Mouse (Mus musculus) lung, adult 2 months (tissue): Measurements from ENCODE around the gene Frs3. TPM values are rescaled to one million over a fixed set of nuclear protein-coding genes. Genes with fewer than 3 reads are reported as not detected.
A peak's percentile ranks its signal among the peaks of the same experiment; 100 is the strongest.

Experiments
- DNase-seq: peaks from one replicate; pipeline ENCODE4 v3.0.0; 2022
- H3K4me1 ChIP-seq: fragments of 200-500 bp; 2 replicates; pipeline ENCODE4 v1.6.1; 2011; ENCODE audit warnings: low read length; ENCODE audit not compliant: control insufficient read depth, insufficient read depth
- H3K4me3 ChIP-seq: fragments of 200-500 bp; replicated peaks from 2 replicates; pipeline ENCODE3; 2011; ENCODE audit warnings: low read depth, mild to moderate bottlenecking, control low read depth, low read length; ENCODE audit errors: extremely low read depth
- CTCF ChIP-seq: fragments of 200-500 bp; IDR thresholded peaks from 2 replicates; pipeline ENCODE4 v1.5.1; 2011; ENCODE audit warnings: mild to moderate bottlenecking, low read length, control low read depth; ENCODE audit not compliant: insufficient read depth
- POLR2A ChIP-seq: fragments of 200-500 bp; IDR thresholded peaks from 2 replicates; pipeline ENCODE4 v1.6.1; 2011; ENCODE audit warnings: low read depth, mild to moderate bottlenecking, control low read depth, low read length, borderline replicate concordance; ENCODE audit errors: extremely low read depth
- WGBS: fragments of 180-500 bp; shearing (Covaris S2); methylation state at CpG from one replicate; pipeline ENCODE4 v1.1.7; 2018; 5-methylcytosine and 5-hydroxymethylcytosine counted together
- polyA plus RNA-seq: library from polyadenylated mRNA; depleted of rRNA; stranded (reverse); fragments of >200 nt; gene quantifications from 2 replicates; pipeline ENCODE4 v1.2.3, GENCODE M21; 2012

Frs3 gene
- polyA plus RNA-seq, 1 experiment = 17.2 TPM

DNA sequence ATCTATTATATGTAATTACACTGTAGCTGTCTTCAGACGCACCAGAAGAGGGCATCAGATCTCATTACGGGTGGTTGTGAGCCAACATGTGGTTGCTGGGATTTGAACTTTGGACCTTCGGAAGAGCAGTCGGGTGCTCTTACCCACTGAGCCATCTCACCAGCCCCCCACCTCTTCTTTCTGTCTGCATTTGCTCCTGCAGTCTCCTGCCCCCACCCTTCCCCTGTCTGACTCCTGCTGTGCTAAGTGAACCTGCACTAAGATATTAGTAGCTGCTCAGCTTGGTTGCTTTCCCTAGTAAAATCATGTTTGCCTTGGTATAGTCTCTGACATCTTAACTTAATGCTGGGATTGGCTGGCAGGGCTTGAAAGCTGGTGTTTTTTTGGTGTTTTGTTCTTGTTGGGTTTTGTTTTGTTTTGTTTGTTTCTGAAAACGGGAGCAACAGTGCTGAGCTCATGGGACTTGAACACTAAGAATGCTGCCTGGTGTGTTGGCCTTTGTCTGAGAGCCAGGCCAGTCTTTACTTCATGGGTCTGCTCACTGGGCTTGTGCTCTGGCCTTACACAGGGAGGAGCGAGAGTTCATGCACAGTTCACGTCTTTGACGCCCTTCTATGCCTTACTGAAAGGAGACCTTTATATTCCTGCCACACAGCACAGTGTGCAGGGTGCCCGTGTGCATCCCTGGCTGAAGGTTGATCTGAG is 25.7 kb upstream of the Frs3 start:
- H3K4me3 ChIP-seq = no peak overlapping the region
- peaks cover 3% of the 10 kb centered on the region for H3K4me1 ChIP-seq
- TF ChIP-seq CTCF (no peak), POLR2A (no peak)
- DNase-seq = no peak
- 70% methylated on average over 9 of the region's 9 CpGs for WGBS

DNA sequence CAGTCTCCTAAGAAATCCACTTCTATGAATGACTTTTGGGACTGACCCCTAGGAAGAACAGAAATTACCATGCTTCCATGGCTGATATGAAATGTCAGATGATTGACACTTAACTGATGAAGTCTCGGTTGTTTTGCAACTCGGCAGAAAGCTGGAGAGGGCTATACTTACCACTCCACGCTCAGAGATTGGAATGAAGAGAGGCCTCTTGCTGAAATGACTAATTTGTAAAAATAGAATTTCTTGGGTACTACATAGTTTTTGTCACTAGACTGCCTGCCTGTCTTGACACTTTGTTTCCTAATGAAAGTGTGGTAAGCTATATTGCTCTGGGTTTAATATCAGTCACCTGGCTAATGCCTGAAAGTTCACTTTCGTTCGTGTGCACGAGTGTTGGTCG is 24.4 kb upstream of the Frs3 start:
- TF ChIP-seq CTCF = no peak
- no peak for TF ChIP-seq POLR2A
- 70% methylated on average over 7 of the region's 7 CpGs for WGBS
- DNase-seq = no peak
- peaks cover 3% of the 10 kb centered on the region for H3K4me1 ChIP-seq
- H3K4me3 ChIP-seq = no peak overlapping the region

DNA sequence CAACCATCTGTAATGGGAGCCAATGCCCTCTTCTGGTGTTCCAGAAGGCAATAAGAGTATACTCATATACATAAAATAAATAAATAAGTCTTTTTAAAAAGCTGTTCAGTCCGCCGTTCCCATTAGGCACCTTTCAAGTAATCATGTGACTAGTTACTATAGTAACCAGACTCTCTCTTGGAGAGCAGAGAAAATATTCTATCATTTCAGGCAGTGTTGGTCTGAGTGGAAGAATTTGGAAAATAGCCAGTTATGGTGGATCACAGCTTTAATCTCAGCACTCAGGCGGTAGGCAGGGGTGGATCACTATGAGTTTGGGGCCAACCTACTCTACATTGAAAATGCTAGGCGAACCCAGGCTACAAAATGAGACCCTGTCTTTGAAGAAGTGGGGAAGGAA is 19.7 kb upstream of the Frs3 start:
- TF ChIP-seq POLR2A (no peak), CTCF (no peak)
- WGBS = 62% methylated on average over 4 of the region's 4 CpGs
- DNase-seq = no peak
- H3K4me3 ChIP-seq = no peak overlapping the region
- peaks cover 3% of the 10 kb centered on the region; the same call in 1 of the 2 replicates for H3K4me1 ChIP-seq

DNA sequence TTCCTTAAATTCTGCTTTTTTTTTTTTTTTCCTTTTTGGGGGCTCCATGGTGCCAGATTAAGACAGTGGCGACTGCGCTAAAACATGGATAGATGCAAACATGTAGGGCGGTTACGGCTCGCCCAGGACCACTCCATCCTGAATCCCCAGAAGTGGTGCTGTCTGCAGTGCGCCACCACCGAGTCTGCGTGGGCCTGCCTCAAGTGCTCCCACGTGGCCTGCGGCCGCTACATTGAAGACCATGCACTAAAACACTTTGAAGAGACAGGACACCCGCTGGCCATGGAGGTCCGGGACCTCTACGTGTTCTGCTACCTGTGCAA is 16.9 kb upstream of the Frs3 start:
- TF ChIP-seq CTCF = no peak
- TF ChIP-seq POLR2A = no peak
- no peaks in the 10 kb centered on the region for H3K4me1 ChIP-seq
- 43% methylated on average over 14 of the region's 14 CpGs for WGBS
- H3K4me3 ChIP-seq = no peak overlapping the region
- DNase-seq = no peak

DNA sequence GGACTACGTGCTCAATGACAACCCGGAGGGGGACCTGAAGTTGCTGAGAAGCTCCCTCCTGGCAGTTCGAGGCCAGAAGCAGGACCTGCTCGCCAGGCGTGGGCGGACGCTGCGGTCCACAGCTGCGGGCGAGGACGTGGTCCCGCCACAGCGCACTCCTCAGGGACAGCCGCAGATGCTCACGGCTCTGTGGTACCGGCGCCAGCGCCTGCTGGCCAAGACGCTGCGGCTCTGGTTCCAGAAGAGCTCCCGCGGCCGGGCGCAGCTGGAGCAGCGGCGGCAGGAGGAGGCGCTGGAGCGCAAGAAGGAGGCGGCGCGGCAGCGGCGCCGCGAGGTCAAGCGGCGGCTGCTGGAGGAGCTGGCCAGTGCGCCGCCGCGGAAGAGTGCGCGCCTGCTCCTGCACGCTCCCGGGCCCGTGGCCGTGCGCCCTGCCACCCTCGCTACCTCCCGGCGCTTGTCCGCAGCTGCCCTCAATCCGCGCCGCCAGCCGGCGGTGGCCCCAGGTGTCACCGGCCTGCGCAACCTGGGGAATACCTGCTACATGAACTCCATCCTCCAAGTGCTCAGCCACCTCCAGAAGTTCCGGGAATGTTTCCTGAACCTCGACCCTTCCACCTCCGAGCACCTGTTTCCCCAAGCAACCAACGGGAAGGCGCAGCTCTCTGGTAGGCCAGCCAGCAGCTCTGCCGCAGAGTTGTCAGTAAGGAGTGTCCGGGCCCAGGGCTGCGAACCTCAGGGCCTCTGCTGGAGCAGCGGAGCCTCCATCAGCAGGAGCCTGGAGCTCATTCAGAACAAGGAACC is 16.3 kb upstream of the Frs3 start:
- H3K4me3 ChIP-seq = peak overlapping the region; percentile 45
- no peak for TF ChIP-seq CTCF
- no peak for TF ChIP-seq POLR2A
- WGBS = 12% methylated on average over 67 of the region's 68 CpGs

DNA sequence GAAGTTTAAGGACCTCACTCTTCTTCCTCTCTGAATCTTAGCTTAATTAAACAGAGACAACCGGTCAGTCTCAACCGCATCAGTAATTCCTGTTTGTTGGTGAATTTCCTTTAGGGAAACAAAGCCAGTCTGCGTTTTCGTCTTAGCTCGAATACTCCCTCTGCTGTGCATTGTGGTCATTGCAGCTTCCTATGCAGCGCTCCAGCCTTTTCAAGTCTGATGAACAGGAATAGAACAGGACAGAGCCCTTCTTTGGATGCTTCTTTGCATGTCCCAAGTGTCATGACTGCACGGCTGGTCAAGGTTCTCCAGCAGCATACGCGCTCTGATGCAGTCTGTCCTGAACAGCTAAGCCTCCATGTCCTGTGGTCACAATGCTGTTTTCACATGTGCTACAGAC is 12.2 kb upstream of the Frs3 start:
- Histone ChIP-seq H3K4me3 (no peak overlapping the region), H3K4me1 (no peaks in the 10 kb centered on the region)
- DNase-seq = peak; percentile 75
- peak; percentile 76 for TF ChIP-seq CTCF
- TF ChIP-seq POLR2A = no peak
- WGBS = 16% methylated on average over 9 of the region's 9 CpGs

More for the DNA sequence above, 16.3 kb upstream of the Frs3 start:
- no peaks in the 10 kb centered on the region for H3K4me1 ChIP-seq
- DNase-seq = peak; percentile 61

DNA sequence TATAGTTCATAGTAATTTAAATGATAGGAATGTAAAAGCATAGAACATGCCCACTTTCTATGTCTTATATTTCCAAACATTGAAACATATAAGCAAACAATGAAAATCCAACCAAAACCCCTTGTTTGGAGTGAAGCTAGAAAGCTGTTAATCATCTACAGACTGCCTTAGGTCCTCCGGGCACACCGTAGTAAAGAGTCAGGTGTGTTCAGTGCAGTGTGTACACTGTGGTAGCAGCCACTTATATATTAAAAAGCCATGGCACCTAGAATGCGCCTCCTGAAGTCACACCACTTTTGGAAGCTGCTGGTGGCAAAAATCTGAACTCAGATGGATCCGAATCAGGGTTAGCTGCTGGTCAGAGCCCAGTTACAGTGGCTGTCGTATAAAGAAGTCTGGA is 10.6 kb upstream of the Frs3 start:
- no peak overlapping the region for H3K4me3 ChIP-seq
- DNase-seq = no peak
- 71% methylated on average over 5 of the region's 5 CpGs for WGBS
- TF ChIP-seq POLR2A (no peak), CTCF (no peak)
- no peaks in the 10 kb centered on the region for H3K4me1 ChIP-seq

DNA sequence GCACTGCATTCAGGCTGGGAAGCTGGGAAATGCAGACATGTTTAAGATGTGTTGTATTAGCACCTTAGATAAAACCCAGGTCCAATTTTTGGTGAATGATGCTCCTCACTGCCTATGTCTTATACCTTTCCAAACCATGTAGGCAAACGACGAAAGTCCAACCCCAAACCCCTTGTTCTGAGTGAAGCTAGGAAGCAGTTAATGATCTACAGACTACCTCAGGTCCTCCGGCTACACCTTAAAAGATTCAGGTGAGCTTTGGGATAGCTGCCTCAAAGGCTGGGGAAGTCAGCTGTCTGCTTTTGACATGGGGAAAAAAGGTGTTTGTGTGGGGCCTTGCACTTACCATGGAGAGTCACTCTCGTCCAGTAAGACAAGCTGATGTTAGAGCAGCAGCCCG is 10.1 kb upstream of the Frs3 start:
- H3K4me3 ChIP-seq = no peak overlapping the region
- 76% methylated on average over 5 of the region's 5 CpGs for WGBS
- H3K4me1 ChIP-seq = no peaks in the 10 kb centered on the region
- DNase-seq = no peak
- TF ChIP-seq CTCF (no peak), POLR2A (no peak)

DNA sequence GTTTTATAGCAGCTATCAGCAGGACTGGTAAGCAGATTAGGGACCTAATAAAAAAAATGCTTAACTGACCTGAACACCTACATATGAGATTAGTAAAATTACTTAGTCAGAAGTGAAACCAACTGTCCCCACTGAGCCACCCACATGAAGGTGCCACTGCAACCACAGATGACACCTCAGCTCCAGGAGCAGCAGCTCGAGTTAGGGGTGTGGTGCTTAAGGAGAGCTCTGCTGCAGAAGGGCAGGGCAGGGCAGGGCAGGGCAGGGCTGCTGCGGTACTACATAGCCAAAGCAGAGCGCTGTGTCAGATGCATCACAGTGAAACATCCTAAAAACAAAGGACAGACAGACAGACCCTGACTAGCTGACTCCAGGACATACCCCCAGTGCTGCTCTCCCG is 6.0 kb upstream of the Frs3 start:
- TF ChIP-seq CTCF (no peak), POLR2A (no peak)
- H3K4me3 ChIP-seq = no peak overlapping the region
- DNase-seq = no peak
- peaks cover 6% of the 10 kb centered on the region; the same call in 1 of the 2 replicates for H3K4me1 ChIP-seq
- WGBS = 63% methylated on average over 4 of the region's 4 CpGs
